Mouse (Mus musculus): Measurements from ENCODE around the gene Vmn2r109.
"Not testable (repeated sequence)": the region's sequence is repeated elsewhere in the genome, so short reads cannot be mapped to it uniquely, and the experiment has no call there.

Vmn2r109 gene

DNA sequence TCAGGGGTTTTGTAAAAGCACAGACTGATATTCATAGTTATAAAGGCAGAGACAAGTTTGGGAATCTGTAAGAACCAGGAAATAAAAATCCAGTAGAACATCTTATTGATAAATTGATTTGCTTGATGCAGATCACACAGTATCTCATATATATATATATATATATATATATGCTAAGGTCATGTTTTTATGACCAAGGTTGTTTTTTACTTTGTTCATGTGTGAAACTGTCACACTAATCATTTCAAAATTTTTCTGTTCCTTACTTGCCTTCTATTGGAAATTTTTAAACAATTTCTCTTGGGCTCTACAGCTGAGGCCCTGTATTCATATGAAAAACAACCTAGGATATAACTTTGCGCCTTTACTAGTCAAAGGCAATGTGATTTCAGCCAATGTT is at the start of gene Vmn2r109:
Vmn2r109 (minus strand) TSS at position 101 of the 400 bp plus-strand sequence.
- DNase-seq: no peak

DNA sequence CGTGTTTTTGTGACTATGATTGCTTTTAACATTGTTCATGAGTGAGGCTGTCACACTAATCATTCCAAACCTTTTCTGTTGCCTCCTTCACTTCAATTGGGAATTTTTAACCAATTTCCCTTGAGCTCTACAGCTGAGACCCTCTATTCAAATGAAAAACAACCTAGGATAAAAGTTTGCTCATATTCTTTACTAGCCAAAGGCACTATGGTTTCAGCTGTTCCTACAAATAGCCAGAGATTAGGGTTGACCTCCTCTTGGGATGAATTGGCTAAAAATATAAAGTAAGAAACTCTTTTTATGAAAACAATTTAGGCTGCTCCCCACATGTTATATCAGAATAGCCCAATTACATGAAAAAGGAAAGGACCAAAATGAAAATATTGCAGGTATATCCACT is 31.8 kb upstream of the Vmn2r109 start, which contains the start of gene Vmn2r110:
Vmn2r110 (minus strand) TSS at position 101 of the 400 bp plus-strand sequence.
- no peak for DNase-seq

DNA sequence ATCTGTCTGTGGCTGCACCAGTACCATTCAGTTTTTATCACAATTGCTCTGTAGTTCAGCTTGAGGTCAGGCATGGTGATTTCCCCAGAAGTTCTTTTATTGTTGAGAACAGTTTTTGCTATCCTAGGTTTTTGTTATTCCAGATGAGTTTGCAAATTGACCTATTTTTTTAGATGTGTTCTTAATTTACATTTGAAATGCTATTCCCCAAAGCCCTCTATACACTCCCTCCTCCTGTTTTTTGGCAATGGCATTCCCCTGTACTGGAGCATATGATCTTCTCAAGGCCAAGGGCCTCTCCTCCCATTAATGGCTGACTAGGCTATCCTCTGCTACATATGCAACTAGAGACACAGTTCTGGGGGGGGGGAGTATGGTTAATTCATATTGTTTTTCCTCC is 56.3 kb downstream of the Vmn2r109 start:
- not testable (repeated sequence) for DNase-seq

DNA sequence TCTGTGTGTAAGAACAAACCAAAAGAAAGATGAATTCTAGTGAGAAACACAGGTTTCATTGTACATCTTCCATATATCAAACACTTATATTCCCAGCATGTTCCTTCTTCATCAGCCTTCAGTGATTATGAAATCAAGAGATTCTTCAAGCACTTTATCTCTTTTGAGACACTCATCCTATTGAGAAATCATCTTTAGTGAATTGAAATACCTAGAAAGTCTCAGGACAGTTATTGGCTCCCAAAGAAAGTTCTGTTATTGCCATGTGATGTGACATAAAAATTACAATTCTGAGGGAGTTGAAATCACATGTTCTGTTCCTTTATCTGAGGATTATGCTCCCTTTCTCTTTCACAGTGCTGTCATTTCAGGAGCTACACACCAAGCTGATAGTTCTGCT is 66.7 kb downstream of the Vmn2r109 start, which contains the start of gene Vmn1r225:
Vmn1r225 (plus strand) TSS at position 301 of the 400 bp plus-strand sequence.
- no peak for DNase-seq
